Mouse (Mus musculus) ES-Bruce4 (cell line): ENCODE results near the gene Rhoq. TPM values are rescaled to one million over a fixed set of nuclear protein-coding genes. Genes with fewer than 3 reads are reported as not detected.

Experiments used
- H3K27ac ChIP-seq: 2 replicates; pipeline ENCODE4 v1.5.1; 2012; ENCODE audit warnings: low read length, inconsistent platforms; ENCODE audit not compliant: insufficient read depth
- H3K27me3 ChIP-seq: 2 replicates; pipeline ENCODE4 v1.6.1; 2012; ENCODE audit warnings: mild to moderate bottlenecking, low read length, inconsistent platforms; ENCODE audit not compliant: control insufficient read depth, poor library complexity, insufficient read depth, severe bottlenecking
- H3K36me3 ChIP-seq: 2 replicates; pipeline ENCODE4 v1.6.1; 2012; ENCODE audit warnings: inconsistent platforms, mild to moderate bottlenecking, low read length, moderate library complexity; ENCODE audit not compliant: control insufficient read depth, poor library complexity, insufficient read depth, severe bottlenecking
- H3K4me1 ChIP-seq: one replicate; pipeline ENCODE4 v1.8.1; 2011; ENCODE audit warnings: low read length; ENCODE audit not compliant: control insufficient read depth, insufficient read depth
- H3K4me3 ChIP-seq: 2 replicates; pipeline ENCODE4 v1.5.1; 2011; ENCODE audit warnings: low read depth, mild to moderate bottlenecking, low read length
- H3K9ac ChIP-seq: 2 replicates; pipeline ENCODE4 v1.6.1; 2012; ENCODE audit warnings: low read depth, mild to moderate bottlenecking, inconsistent platforms; ENCODE audit not compliant: poor library complexity, severe bottlenecking
- H3K9me3 ChIP-seq: replicated peaks from 2 replicates; pipeline ENCODE4 v1.6.1; 2012; ENCODE audit warnings: mild to moderate bottlenecking, low read length, inconsistent platforms; ENCODE audit not compliant: control insufficient read depth, poor library complexity, insufficient read depth, severe bottlenecking
- CTCF ChIP-seq: IDR thresholded peaks from one replicate; pipeline ENCODE4 v1.8.1; 2011; ENCODE audit warnings: low read depth, low read length
- EP300 ChIP-seq: IDR thresholded peaks from 2 replicates; pipeline ENCODE4 v1.6.1; 2011; ENCODE audit warnings: low read depth, low read length; ENCODE audit not compliant: insufficient read depth
- POLR2A ChIP-seq: IDR thresholded peaks from one replicate; pipeline ENCODE4 v1.8.1; 2011; ENCODE audit warnings: low read length; ENCODE audit not compliant: insufficient read depth
- polyA plus RNA-seq: library from polyadenylated mRNA; stranded (reverse); fragments of >200 nt; gene quantifications from 2 replicates; pipeline ENCODE4 v1.2.4, GENCODE M21; 2011; ENCODE audit warnings: low read depth; ENCODE audit not compliant: missing spikeins, insufficient read depth, insufficient read length

The Rhoq gene
- polyA plus RNA-seq, 1 experiment: 42.1 TPM

- Histone ChIP-seq H3K27me3 (no peaks in the 10 kb centered on the region), H3K4me1 (peaks cover 2% of the 10 kb centered on the region), H3K27ac (no peak overlapping the region), H3K9ac (no peak overlapping the region), H3K9me3 (no peaks in the 10 kb centered on the region), H3K36me3 (no peaks in the 10 kb centered on the region), H3K4me3 (no peak overlapping the region)
- no peak for TF ChIP-seq CTCF
- TF ChIP-seq POLR2A: no peak
- TF ChIP-seq EP300: no peak
Observed at GRCm38 (mm10) chr17:86969582-86969981, 6.7 kb downstream of the Rhoq start.

- Histone ChIP-seq H3K4me3 (no peak overlapping the region), H3K4me1 (peaks cover 2% of the 10 kb centered on the region), H3K9ac (no peak overlapping the region), H3K36me3 (0 out of 2 replicates have a peak, but pooled peaks cover 3% of the 10 kb centered on the region), H3K27ac (no peak overlapping the region), H3K9me3 (no peaks in the 10 kb centered on the region), H3K27me3 (no peaks in the 10 kb centered on the region)
- no peak for TF ChIP-seq EP300
- TF ChIP-seq POLR2A: no peak
- no peak for TF ChIP-seq CTCF
Observed at GRCm38 (mm10) chr17:86970026-86970750, 7.3 kb downstream of the Rhoq start.

DNA sequence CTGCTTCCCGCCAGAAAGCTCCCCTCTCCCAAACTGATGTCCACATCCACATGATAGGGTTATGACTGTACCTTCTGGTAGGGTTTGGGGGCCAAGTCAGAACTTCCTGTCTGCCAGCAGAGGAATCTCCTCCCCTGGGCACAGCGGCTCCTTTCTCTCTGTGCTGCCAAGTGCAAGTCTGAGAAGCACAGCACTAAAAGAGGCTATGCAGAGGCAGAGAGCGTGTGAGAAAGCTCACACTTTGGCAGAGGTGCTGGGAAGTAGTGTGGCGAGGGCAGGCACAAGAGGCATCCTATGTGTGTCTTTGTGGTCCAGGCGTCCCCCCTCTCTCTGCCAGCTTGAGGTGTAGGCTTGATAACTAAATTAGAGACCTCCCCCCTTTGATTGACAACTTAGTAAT lies 8.2 kb downstream of the Rhoq start:
- TF ChIP-seq CTCF (no peak), EP300 (no peak), POLR2A (no peak)
- Histone ChIP-seq H3K4me1 (peaks cover 2% of the 10 kb centered on the region), H3K36me3 (0 out of 2 replicates have a peak, but pooled peaks cover 3% of the 10 kb centered on the region), H3K4me3 (no peak overlapping the region), H3K9me3 (no peaks in the 10 kb centered on the region), H3K27me3 (no peaks in the 10 kb centered on the region), H3K9ac (no peak overlapping the region), H3K27ac (no peak overlapping the region)

- Histone ChIP-seq H3K27ac (no peak overlapping the region), H3K9me3 (no peaks in the 10 kb centered on the region), H3K27me3 (no peaks in the 10 kb centered on the region), H3K9ac (no peak overlapping the region), H3K4me1 (peaks cover 7% of the 10 kb centered on the region), H3K36me3 (0 out of 2 replicates have a peak, but pooled peaks cover 3% of the 10 kb centered on the region), H3K4me3 (no peak overlapping the region)
- TF ChIP-seq CTCF (no peak), EP300 (no peak), POLR2A (no peak)
Observed at GRCm38 (mm10) chr17:86971860-86972259, 9.0 kb downstream of the Rhoq start.

- Histone ChIP-seq H3K36me3 (0 out of 2 replicates have a peak, but pooled peaks cover 3% of the 10 kb centered on the region), H3K9me3 (no peaks in the 10 kb centered on the region), H3K4me3 (no peak overlapping the region), H3K27me3 (no peaks in the 10 kb centered on the region), H3K27ac (no peak overlapping the region), H3K4me1 (peaks cover 7% of the 10 kb centered on the region), H3K9ac (no peak overlapping the region)
- no peak for TF ChIP-seq POLR2A
- no peak for TF ChIP-seq EP300
- TF ChIP-seq CTCF: no peak
Observed at GRCm38 (mm10) chr17:86973097-86973496, 10.2 kb downstream of the Rhoq start.

GRCm38 (mm10) chr17:86976387-86976786 lies 13.5 kb downstream of the Rhoq start:
- H3K9me3 ChIP-seq: no peaks in the 10 kb centered on the region
- H3K36me3 ChIP-seq: 0 out of 2 replicates have a peak, but pooled peaks cover 3% of the 10 kb centered on the region
- no peak overlapping the region for H3K4me3 ChIP-seq
- peaks cover 4% of the 10 kb centered on the region for H3K4me1 ChIP-seq
- no peak overlapping the region for H3K9ac ChIP-seq
- peak overlapping the region; percentile 30; the same call in 1 of the 2 replicates for H3K27ac ChIP-seq
- H3K27me3 ChIP-seq: no peaks in the 10 kb centered on the region
- TF ChIP-seq EP300 (0 out of 2 replicates have a peak, but pooled peaks have one; percentile 57), CTCF (no peak)
